Mouse (Mus musculus): ENCODE measurements at regions not wholly inside any gene's neighbourhood (a gene's known extent, or its start where the extent isn't known, plus 50 kb on each side); places are given as distances from the start of the nearest gene placed in this dataset.

GRCm38 (mm10) chr10:117940441-117941265 is 94.8 kb upstream of the Rap1b start:
- ATAC-seq, result peak; percentile 77

GRCm38 (mm10) chr10:117941266-117941651 is 95.4 kb upstream of the Rap1b start:
- ATAC-seq, result no peak

- no peak for ATAC-seq
Measured at GRCm38 (mm10) chr10:117943702-117944307, 98.0 kb upstream of the Rap1b start.

DNA sequence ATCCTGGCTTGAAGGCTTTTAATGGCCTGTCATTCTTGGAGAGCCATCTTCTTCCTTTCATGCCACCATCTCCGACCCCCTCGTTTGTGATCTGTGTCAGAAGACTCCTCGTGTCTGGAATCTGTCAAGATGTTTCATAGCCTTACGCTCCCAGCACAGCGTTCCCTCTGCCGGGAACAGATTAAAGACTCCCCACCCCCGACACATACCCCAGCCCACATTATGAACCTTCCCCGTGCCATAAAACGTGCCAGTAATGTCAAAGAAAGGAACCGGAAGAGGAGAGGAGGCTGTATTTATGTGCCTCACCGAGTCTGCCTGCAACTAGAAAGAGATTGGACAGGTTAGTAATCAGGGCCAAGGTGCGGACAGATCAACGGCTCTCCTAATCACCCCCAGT is 101.4 kb upstream of the Rap1b start:
- ATAC-seq, result no peak

DNA sequence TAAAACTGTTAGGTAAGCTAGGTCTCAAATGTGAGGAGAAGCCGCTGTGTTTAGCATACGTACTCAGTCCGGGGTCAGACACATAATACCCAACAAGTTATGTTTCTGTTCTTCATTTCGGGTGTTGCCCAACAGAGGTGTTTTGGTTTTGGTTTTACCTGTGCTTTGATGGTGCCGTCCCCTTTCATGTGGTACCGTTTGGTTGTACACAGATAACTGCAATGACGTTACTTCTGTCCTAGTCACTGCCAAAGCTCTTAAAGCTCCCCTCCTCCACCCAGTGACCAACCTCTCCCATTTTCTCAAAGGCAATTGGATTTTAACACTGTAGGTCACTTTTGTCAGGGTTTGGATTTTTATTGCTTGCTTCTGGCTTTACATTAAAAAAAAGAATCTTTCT is 102.1 kb upstream of the Rap1b start:
- ATAC-seq, result peak; percentile 91

DNA sequence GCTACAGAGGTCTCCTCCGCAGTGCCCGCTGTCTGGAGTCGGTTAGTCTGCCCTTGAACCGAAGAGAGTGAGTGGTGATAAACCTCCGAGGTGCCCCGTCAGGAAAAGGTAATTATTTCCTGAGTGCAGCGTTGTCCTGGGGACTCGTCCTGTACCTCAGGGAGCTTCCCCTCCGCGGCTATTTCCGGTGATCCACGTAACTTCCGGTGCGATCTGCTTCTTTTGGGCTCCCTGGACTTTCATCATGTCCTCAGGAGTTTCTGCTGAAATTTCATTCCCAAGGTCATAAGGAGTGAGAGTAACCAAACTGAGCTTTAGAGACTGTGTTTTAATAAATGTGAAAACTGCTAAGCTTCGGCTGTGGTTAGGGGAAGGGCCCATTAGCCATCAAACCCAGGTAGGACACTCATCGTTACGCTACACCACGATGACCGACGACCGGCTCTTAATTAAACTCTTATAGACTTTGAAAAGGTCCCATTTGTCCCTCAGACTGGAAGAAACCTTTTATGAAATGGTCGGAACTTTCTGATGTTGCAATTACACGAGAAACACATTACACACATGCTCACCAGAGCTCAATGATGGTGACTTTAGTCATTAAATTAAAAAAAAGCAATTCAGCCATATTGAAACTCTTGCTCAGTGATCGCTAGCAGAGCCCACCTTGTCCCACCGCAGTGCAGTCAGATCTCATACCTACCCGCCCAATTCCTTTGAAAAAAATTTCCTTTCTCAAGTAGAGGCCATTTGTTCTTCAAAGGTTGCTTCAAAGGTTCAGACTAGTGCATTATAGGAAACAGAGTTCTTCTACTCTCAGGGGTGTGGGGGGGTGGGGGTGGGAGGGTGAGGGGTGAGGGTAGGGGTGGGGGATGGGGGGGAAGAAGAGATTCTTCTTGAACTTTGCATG is 106.5 kb upstream of the Rap1b start:
- ATAC-seq, result peak; percentile 42

DNA sequence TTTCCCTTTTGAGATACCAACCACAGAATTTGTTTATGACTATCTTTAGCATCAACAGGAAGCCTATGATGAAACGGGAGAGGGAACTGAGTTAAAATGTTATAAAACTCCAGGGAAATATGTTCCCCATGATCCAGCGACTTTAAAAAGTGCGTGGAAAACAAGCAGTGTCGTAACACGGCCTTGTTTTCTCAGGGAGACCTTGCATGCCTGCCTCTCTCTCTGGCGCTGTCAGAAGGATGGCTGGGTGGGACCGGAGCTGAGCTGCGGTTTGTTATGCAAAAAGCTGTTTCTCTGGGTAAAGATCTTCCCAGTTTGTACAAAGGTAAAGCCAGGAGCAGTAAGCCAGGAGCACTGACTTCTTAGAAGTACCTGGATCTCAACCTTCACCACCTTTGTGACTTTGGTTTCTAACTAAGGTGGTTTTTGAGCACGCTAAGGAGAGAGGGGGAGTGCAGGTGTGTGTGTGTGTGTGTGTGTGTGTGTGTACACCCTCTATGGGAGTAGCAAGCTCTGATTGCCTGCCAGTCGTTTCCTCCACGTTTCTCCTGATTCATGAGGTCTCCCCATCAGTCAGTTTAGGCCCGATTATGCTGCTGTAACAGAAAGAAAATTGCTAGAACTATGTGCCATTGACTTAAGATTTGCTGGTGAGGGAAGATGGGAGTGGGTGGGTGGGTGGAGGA is 107.3 kb upstream of the Rap1b start:
- ATAC-seq, result peak; percentile 53

- no peak for ATAC-seq
Measured at GRCm38 (mm10) chr10:117956174-117956950, 110.5 kb upstream of the Rap1b start.

DNA sequence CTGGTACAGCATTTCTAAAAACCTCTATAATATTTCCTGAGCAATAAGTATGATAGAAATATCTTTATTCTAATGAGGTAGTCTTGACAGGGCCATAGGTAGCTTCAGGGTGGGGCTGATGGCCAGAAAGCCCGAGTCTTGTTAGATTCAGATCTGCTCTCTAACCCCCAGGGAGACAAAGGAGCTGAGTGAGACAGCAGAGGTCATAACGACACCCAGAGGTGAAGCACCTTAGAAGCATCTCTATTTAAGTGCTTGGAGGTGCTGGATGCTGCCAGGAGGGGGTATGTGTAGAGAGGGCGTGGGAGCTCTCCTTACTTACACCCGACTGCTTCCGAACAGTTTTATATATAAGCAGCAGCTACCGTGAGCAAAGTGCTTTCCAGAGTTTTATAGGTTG is 128.9 kb upstream of the Rap1b start:
- no peak for ATAC-seq

DNA sequence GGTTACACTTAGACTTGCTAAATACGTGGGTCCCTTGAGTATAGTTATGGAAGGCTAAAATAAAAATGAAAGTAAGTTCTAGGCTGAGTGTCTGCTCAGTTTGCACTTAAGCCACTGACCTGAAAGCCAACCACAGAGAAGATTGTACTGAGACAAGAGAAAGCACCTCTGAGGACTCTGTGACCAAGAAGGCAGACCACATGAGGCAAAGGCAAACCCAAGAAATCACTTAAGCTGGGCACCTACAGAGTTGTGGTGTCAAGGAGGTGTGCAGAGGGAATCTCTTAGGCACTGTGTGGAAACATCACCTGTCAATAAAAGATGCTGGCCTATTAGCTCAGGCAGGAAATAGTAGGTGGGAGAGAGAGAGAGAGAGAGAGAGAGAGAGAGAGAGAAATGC is 129.6 kb upstream of the Rap1b start:
- peak; percentile 80 for ATAC-seq

- no peak for ATAC-seq
Measured at GRCm38 (mm10) chr10:117979091-117979490, 133.3 kb upstream of the Rap1b start.

DNA sequence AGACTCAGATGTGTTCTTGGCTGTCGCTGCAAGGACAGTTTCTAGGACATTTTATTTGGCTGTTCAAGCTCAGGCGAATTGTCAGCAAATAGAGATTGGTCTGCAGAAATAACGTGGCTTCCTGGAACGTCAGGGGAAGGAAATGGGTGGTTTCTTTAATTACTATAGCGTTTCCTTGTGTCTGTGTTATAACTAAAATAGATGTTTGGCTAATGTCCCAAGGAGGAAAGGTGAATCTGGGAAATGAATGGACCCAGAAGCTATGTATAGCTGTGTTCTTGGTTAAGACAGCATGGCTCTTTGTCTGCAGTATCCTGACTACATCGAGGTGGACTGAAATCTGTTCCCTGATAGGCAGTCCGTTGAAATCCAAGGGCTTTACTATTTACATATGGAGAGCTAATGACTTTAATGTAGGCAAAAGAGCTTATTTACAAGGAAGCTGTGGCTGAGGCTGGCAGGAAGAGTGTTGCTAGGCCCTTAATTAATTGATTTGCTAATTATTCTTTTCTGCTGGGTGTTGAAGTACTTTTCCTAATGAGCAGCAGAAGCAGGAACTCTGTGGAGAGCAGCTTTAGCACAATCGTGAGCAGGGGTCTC is 136.9 kb upstream of the Rap1b start:
- ATAC-seq, result peak; percentile 82

DNA sequence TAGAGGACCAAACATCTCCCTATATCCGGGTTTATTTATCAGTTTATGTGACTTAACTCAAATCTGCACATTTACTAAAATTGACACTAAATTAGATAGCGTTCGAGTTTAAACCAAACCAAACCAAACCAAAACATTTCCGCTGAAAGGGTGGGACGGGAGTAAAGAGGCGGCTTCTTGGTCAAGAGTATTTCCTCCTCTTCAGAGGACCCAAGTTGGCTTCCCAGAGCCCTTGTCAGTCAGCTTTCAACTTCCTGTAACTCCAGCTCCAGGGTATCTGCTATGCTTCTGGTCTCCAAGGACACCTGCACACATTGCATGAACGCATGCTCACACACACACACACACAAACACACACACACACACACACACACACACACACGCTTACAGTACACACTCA is 137.4 kb upstream of the Rap1b start:
- no peak for ATAC-seq

DNA sequence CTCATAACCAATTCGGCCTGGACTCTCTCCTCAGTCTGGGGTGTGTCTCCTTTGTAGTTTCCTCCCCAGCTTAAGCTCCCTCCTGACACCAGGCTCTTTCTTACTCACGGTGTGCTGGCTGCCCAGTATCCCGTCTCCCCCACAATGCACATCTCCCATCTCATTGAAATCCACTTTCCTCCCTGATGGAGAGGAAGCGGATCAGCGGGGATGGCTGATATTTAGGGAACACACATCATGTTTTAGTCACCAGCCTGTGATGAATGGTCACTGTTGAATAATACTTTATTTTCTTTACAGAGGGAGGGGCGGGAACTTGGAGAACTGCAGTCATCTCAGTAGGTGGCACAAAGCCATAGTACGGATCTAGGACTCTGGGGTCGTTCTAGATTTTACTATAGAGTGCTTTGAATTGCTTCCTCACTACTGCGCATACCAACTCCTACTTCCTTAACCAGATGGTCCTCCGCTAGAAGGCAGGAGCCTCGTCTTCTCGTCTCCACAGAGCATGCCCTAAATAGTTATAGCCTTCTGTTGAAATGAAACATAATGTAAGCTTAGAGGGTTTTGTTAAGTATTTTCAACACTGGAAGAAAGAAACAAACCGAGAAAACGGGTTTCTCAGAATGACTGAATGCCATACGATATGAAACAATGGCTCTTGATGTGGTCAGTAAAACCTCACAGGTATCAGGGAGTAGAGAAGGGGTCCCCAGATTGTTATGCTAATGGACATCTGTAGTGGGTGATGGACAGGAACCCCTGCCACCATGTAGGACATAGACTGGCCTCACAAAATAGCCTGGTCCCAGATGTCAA is 139.2 kb upstream of the Rap1b start:
- ATAC-seq, result no peak

GRCm38 (mm10) chr10:117987620-117988019 is 141.8 kb upstream of the Rap1b start:
- ATAC-seq, result no peak

- ATAC-seq, result no peak
Measured at GRCm38 (mm10) chr10:117988076-117988475, 142.2 kb upstream of the Rap1b start.

DNA sequence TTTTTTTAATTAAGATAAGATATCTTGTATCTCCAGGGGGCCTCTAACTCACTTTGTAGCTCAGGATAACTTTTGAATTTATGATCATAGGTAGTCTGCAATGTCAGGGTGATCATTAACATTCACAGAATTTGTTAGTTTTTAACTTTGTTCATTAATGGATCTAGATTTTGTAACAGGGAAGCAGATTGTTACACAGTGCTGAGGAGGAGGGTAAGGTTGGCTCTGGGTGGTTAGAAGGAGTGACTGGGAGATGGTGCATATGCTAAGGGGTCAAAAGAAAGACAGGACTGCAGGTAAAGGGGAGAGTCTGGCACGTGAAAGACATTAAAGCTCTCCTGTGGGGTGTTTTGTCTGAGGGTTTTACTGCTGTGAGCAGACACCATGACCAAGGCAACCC is 145.3 kb upstream of the Rap1b start:
- no peak for ATAC-seq

DNA sequence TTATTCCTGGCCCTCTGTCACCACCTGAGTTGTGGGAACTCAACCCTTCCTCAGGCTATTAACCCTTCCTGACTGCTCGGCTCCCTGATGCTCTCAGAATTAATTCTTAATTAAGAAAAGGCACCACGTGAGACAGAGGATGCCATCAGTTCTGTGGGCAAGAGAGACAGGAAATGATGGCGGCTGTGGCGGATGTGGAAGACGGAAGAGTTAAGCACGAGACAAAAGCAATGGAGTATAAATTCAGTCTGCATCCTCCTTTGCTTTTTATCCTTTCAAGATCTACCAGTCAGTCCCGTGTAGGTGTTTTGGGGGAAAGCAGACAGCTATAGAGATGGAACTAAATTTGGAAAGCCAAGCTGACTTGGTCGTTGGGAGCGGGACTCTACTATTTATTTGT is 146.5 kb upstream of the Rap1b start:
- peak; percentile 80 for ATAC-seq

- ATAC-seq, result no peak
Measured at GRCm38 (mm10) chr10:117993809-117994208, 147.8 kb upstream of the Mdm1 start.

DNA sequence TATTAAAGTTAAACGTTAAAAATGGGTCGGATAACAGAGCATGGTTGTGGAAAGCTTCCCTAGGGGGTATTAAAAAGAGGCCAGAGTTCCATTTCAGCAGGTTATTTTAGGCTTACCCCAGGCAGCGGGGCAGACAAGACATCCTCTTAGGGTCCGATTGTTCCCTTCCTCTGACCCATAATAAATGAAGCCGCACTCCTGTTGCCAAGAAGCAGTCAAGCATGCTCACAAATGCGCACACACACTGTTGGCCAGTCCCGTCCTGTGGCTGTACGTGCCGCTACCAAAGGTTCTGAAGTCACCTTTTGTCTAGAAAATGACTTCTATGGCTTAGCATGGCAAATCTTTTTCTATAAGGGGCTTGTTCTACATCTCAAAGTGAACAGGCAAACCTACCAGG is 146.8 kb upstream of the Mdm1 start:
- ATAC-seq, result no peak

- no peak for ATAC-seq
Measured at GRCm38 (mm10) chr10:117997796-117998195, 143.8 kb upstream of the Mdm1 start.

Data from inflammation-experienced regulatory T-cells, adult 6 months (primary cell).